Mouse (Mus musculus) right cerebral cortex, postnatal 25 days (tissue): ENCODE results near the gene Acot7.
A peak's percentile ranks its signal among the peaks of the same experiment; 100 is the strongest.

Source experiments
- DNase-seq: peaks from one replicate; pipeline ENCODE4 v3.0.0; 2022

Acot7 gene

DNA sequence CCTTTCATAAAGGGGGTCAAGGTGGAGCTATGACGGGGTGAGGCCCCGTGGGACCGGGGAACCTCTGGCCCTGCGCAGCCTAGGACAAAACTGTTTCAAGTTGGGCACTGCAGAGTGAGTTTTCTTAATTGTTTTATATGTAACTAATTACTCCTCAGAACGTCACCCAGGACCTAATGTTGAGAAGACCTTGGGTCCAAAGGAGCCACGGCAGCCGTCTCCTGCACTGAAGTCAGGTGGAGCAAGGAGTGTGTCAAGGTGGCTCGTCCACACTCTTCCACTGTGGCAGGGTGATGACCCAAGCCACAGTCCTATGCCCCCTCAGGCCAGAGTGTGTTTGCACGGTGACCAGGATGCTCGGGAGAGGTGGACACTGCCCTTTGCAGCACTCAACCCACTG, 125.2 kb downstream of the Acot7 start:
- DNase-seq: no peak

DNA sequence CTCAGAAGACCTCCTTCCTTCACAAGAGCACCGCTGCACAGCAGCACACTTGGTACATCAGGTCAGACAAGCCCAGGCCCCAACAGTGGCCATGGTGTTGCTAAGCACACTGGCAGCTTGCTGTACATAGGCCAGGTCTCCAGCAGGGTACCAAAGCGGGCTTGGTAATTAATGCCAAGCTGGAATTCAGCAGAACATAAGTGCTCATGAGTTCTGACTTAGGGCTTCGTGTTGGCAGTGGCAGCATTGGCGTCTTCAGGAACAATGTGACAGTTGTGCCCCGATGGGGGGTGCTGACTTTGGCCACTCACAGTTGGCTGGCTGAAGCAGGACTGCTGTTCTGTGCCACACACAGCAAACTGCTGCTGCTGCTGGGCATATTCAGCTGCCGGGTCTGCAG, 126.8 kb downstream of the Acot7 start:
- DNase-seq: no peak

DNA sequence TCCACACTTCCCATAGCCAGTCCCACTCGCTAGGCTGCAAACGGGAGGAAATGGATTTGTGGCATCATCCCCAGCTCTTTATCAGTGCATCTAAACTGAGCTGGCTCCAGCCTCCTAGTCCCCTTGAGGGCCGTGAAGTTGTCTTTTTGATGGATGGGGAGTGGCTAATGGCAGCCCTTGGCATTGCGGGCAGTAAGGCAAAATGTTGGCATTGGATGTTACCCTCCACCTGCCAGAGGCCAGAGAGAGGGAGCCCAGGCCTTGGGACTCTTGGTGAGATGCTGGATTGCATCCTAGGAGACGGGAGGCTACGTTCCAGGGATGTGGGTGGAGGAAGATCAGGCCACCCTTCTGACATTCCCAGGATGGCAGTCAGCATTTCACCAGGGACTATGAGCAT, 128.1 kb downstream of the Acot7 start:
- DNase-seq: no peak

DNA sequence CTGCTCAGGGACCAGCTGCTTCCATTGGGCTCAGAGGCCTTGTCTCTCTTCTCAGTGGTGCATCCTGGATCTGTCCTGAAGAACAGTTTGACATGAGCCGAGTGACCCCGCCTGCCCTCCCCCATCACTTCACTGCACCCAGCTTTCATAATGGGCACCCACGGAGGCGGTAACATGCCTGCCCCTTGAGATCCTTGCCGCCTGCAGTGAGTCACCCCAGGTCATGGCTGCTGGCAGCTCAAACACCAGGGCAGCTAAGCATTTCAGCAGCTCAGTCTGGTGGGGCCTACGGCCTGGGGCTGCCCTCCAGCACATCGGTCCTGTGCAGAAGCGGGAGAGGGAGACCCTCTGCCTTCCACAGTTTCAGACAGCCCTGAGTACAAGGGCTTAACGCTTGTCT, 129.6 kb downstream of the Acot7 start:
- DNase-seq: no peak

DNA sequence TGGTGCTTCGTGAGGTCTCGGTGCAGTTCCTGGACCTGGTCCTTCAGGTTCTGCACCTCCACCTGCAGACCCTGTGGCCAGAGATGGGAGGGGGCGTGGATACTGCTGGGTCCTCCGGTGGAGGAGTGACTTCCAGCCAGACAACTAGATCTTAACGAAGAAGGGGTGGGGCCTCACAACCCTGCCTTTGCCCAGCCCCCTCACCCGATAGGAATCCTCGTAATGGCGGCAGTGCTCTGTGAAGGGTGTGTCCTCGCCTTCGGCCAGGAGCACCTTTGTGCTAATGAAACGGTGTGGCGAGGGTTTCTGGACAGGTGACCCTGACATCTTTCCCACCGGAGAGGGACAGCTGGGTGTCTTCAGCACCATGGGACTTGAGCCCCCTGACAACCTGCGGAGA, 134.3 kb downstream of the Acot7 start:
- no peak for DNase-seq

DNA sequence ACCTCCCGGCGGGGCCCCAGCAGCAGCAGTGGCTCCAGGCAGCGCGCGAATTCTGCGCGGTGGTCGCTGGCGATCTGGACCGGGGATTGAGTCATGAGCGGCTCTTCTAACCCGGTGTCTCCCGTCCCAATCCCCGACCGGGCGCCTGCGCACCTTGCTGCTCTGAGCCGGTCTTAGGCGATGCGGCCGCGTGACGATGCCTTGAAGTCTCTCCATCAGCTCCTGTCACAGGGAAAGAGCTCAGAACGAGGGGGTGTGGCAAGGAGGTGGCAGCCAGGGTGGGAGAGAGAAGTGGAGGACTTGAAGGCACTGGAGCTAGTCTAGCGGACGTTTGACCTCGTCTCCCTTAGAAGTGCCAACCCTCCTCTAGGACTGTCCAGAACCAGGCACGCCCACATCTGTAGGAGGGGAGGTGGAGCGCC, 135.3 kb downstream of the Acot7 start:
- DNase-seq: peak; percentile 42

DNA sequence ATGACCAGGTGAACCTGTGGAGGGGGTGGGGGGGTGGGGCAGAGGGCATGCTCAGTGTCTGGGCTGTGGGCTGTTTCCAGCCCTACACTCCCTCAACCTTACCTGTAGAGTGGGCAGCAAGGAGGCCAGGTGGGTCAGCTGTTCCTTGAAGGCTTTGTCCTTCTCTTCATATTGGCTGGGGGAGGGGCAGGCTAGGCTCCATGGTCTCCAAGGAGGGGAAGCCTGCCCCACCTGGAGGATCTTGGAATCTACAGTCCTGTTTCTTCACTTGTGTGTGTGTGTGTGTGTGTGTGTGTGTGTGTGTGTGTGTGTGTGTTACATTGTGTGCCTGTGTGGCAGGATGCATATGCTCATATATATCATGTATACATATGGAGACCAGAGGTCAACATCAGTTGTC, 136.0 kb downstream of the Acot7 start:
- no peak for DNase-seq

DNA sequence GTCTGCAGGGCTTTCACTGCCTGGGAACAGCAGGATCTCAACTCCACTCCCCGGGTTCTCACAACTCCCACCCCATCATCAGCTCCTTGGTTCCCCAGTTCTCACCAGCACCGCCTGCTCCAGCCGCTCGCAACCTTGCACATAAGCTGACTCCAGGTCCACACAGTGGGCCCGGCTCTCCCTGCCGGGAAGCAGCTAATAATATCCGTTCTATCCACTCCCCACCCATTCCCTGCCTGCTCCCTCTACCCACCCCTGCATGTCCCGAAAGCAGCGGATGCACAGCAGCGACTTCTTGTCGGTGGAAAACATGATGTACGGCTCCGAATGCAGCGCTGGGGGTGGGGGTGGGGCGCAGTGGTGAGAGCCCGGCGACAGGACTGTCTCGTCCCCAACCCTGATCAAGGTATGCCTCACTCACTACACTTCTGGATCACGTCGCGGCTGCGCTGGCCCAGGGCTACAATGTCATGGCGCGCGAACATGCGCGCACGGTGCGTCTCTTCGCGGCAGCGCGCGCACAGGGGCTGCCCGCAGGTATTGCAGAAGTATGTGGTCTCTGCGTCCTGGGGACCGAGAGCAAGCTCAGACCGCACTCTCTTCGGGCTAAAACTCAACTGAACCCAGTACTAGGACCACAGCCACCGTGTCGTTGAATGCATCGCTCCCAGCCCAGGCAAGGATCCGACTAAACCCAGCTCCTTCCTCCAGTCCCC, 137.7 kb downstream of the Acot7 start:
- peak; percentile 40 for DNase-seq

DNA sequence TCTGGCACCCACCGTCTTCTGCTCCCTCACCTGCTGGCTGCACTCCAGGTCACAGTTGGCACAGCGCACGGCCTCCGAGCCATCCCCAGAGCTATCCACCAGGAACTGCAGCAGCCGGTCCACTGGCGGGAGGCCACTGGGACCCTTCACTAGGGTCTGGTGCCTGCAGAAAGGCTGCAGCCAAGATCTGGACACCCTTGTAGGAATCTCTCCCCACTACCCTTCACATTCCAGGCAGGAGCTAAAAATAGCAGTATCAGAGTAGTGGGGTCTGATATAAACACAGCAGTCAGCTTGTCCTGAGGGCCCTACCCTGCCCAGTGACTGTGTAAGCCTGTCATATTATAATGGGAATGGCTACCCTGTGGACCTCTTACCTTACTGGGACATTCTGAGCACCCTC, 139.7 kb downstream of the Acot7 start:
- DNase-seq: no peak

DNA sequence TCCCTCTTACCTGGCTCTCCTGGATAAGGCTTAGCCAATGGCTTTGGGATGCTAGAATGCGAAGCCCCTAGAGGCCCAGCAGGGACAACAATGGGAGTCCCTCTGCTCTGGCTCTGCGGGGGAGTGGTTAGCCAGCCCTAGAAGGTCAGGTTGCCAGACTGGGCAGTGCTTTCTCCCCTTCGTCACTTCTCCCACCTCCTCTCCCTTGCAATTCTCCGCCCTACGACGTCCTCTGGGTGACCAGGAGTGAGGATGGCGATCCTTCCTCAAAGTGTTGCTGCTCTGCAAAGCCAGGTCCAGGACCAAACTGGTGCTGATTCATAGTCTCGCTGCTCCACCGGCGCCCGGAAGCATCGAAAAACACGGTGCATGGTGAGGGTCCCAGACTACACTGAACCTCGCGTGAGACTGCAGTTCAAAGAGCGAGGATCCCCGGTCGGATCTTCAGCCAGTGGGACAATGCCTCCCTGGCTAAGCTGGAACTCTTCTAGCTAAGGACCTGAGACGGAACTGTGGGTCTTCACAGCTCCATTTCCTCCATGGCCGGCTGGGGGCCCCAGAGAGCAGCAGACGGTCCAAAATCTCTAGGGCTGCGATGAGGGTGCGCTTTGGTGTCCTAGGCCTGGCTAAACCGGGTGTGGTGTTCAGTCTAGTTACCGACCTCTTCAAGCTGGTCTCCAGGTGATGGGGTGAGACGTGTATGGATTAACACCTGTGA, 140.7 kb downstream of the Acot7 start, which contains the start of gene Rnf207:
Gene Rnf207, minus strand, starts transcription at position 477 of the 718 bp plus-strand sequence.
- peak; percentile 46 for DNase-seq
